Mouse (Mus musculus) intestine, embryonic 15.5 days (tissue): ENCODE data around the gene Slc3a2. TPM values are rescaled to one million over a fixed set of nuclear protein-coding genes. Genes with fewer than 3 reads are reported as not detected.

Source experiments
- ATAC-seq: fragments of 200-750 bp; cut with Nextera tagmentation; 2 replicates; pipeline ENCODE4 v1.8.0; 2017; ENCODE audit warnings: moderate TSS enrichment, moderate library complexity
- H3K27ac ChIP-seq: fragments of 300-500 bp; sonication (generic); 2 replicates; pipeline ENCODE4 v1.5.1; 2015; ENCODE audit warnings: mild to moderate bottlenecking, inconsistent platforms
- H3K27me3 ChIP-seq: fragments of 300-500 bp; sonication (generic); replicated peaks from 2 replicates; pipeline ENCODE4 v1.6.1; 2015; ENCODE audit warnings: inconsistent platforms
- H3K36me3 ChIP-seq: fragments of 300-500 bp; sonication (generic); 2 replicates; pipeline ENCODE4 v1.6.1; 2015; ENCODE audit warnings: inconsistent platforms
- H3K4me1 ChIP-seq: fragments of 300-500 bp; sonication (generic); replicated peaks from 2 replicates; pipeline ENCODE4 v1.6.1; 2015; ENCODE audit warnings: inconsistent platforms
- H3K4me2 ChIP-seq: fragments of 300-500 bp; sonication (generic); replicated peaks from 2 replicates; pipeline ENCODE4 v1.6.1; 2015; ENCODE audit warnings: mild to moderate bottlenecking, inconsistent platforms
- H3K4me3 ChIP-seq: fragments of 300-500 bp; sonication (generic); replicated peaks from 2 replicates; pipeline ENCODE4 v1.5.1; 2015; ENCODE audit warnings: inconsistent platforms
- H3K9ac ChIP-seq: fragments of 300-500 bp; sonication (generic); 2 replicates; pipeline ENCODE4 v1.6.1; 2015; ENCODE audit warnings: inconsistent platforms
- H3K9me3 ChIP-seq: fragments of 300-500 bp; sonication (generic); 2 replicates; pipeline ENCODE4 v1.6.1; 2016; ENCODE audit warnings: inconsistent platforms
- WGBS: fragments of 180-500 bp; shearing (Covaris S2); methylation state at CpG from one replicate; pipeline ENCODE4 v1.1.7; 2015; 5-methylcytosine and 5-hydroxymethylcytosine counted together
- polyA plus RNA-seq: library from polyadenylated mRNA; unstranded; fragments of >200 nt; fragmentation: Nextera tagmentation; extraction: Ambion mirVana; gene quantifications from 2 replicates; pipeline ENCODE4 v1.2.1, GENCODE M21; 2015

The Slc3a2 gene
- polyA plus RNA-seq, 1 experiment from 2014 or later: 163 TPM

GRCm38 (mm10) chr19:8713997-8714652, 9.0 kb downstream of the Slc3a2 start:
- peak overlapping the region; percentile 84 for H3K4me3 ChIP-seq
- H3K9me3 ChIP-seq: no peaks in the 10 kb centered on the region
- peaks cover 31% of the 10 kb centered on the region for H3K4me1 ChIP-seq
- H3K27ac ChIP-seq: peak overlapping the region; percentile 95
- peaks cover 13% of the 10 kb centered on the region for H3K36me3 ChIP-seq
- H3K4me2 ChIP-seq: peak overlapping the region; percentile 77
- peak overlapping the region; percentile 92 for H3K9ac ChIP-seq
- H3K27me3 ChIP-seq: no peaks in the 10 kb centered on the region
- ATAC-seq: peak; percentile 21
- 7% methylated on average over 13 of the region's 13 CpGs for WGBS

GRCm38 (mm10) chr19:8713306-8713996, 9.7 kb downstream of the Slc3a2 start:
- H3K9me3 ChIP-seq: no peaks in the 10 kb centered on the region
- H3K4me2 ChIP-seq: peak overlapping the region; percentile 77
- 0% methylated on average over 51 of the region's 51 CpGs for WGBS
- peak; percentile 93 for ATAC-seq
- H3K27ac ChIP-seq: peak overlapping the region; percentile 95
- peak overlapping the region; percentile 84 for H3K4me3 ChIP-seq
- peaks cover 20% of the 10 kb centered on the region for H3K36me3 ChIP-seq
- peak overlapping the region; percentile 92 for H3K9ac ChIP-seq
- H3K27me3 ChIP-seq: no peaks in the 10 kb centered on the region
- H3K4me1 ChIP-seq: peaks cover 31% of the 10 kb centered on the region

- H3K4me1 ChIP-seq: peaks cover 31% of the 10 kb centered on the region
- H3K36me3 ChIP-seq: peaks cover 25% of the 10 kb centered on the region
- H3K27me3 ChIP-seq: no peaks in the 10 kb centered on the region
- peak overlapping the region; percentile 95 for H3K27ac ChIP-seq
- peak; percentile 68 for ATAC-seq
- H3K4me2 ChIP-seq: peak overlapping the region; percentile 77
- peak overlapping the region; percentile 84 for H3K4me3 ChIP-seq
- under 1% methylated on average over 13 of the region's 13 CpGs for WGBS
- H3K9me3 ChIP-seq: no peaks in the 10 kb centered on the region
- H3K9ac ChIP-seq: peak overlapping the region; percentile 92
These were observed 10.3 kb downstream of the Slc3a2 start for GRCm38 (mm10) chr19:8712870-8713305.

- Histone ChIP-seq H3K4me2 (peak overlapping the region; percentile 77), H3K9me3 (no peaks in the 10 kb centered on the region), H3K4me1 (peaks cover 31% of the 10 kb centered on the region), H3K4me3 (peak overlapping the region; percentile 84), H3K9ac (peak overlapping the region; percentile 92), H3K36me3 (peaks cover 29% of the 10 kb centered on the region), H3K27me3 (no peaks in the 10 kb centered on the region), H3K27ac (peak overlapping the region; percentile 95)
- no peak for ATAC-seq
- 49% methylated on average over 10 of the region's 10 CpGs for WGBS
These were observed 11.0 kb downstream of the Slc3a2 start for GRCm38 (mm10) chr19:8711949-8712869.

- H3K27ac ChIP-seq: no peak overlapping the region
- WGBS: 61% methylated on average over 4 of the region's 4 CpGs
- H3K27me3 ChIP-seq: no peaks in the 10 kb centered on the region
- H3K4me3 ChIP-seq: peak overlapping the region; percentile 84; the same call in 1 of the 2 replicates
- H3K36me3 ChIP-seq: peaks cover 35% of the 10 kb centered on the region
- ATAC-seq: no peak
- H3K4me1 ChIP-seq: peaks cover 31% of the 10 kb centered on the region
- no peaks in the 10 kb centered on the region for H3K9me3 ChIP-seq
- no peak overlapping the region for H3K9ac ChIP-seq
- H3K4me2 ChIP-seq: peak overlapping the region; percentile 77
These were observed 11.7 kb downstream of the Slc3a2 start for GRCm38 (mm10) chr19:8711506-8711905.

GRCm38 (mm10) chr19:8710057-8710456, 13.1 kb downstream of the Slc3a2 start:
- Histone ChIP-seq H3K4me3 (no peak overlapping the region), H3K4me1 (peaks cover 31% of the 10 kb centered on the region), H3K4me2 (peak overlapping the region; percentile 77; the same call in 1 of the 2 replicates), H3K9me3 (no peaks in the 10 kb centered on the region), H3K36me3 (peaks cover 35% of the 10 kb centered on the region), H3K27ac (no peak overlapping the region), H3K9ac (no peak overlapping the region), H3K27me3 (no peaks in the 10 kb centered on the region)
- no peak for ATAC-seq
- 86% methylated on average over 2 of the region's 2 CpGs for WGBS

- 91% methylated on average over 8 of the region's 8 CpGs for WGBS
- H3K27ac ChIP-seq: no peak overlapping the region
- no peak overlapping the region for H3K4me2 ChIP-seq
- no peak overlapping the region for H3K9ac ChIP-seq
- no peak for ATAC-seq
- H3K36me3 ChIP-seq: peaks cover 35% of the 10 kb centered on the region
- H3K9me3 ChIP-seq: no peaks in the 10 kb centered on the region
- no peak overlapping the region for H3K4me3 ChIP-seq
- H3K27me3 ChIP-seq: no peaks in the 10 kb centered on the region
- peaks cover 29% of the 10 kb centered on the region for H3K4me1 ChIP-seq
These were observed 14.2 kb downstream of the Slc3a2 start for GRCm38 (mm10) chr19:8708954-8709353.

GRCm38 (mm10) chr19:8706930-8707329, 16.2 kb downstream of the Slc3a2 start:
- peaks cover 35% of the 10 kb centered on the region for H3K36me3 ChIP-seq
- H3K4me2 ChIP-seq: no peak overlapping the region
- no peak overlapping the region for H3K27ac ChIP-seq
- H3K27me3 ChIP-seq: no peaks in the 10 kb centered on the region
- 90% methylated on average over 7 of the region's 7 CpGs for WGBS
- ATAC-seq: no peak; the same call in 1 of the 2 replicates
- H3K9me3 ChIP-seq: no peaks in the 10 kb centered on the region
- no peak overlapping the region for H3K9ac ChIP-seq
- H3K4me1 ChIP-seq: peaks cover 23% of the 10 kb centered on the region
- H3K4me3 ChIP-seq: no peak overlapping the region

GRCm38 (mm10) chr19:8706132-8706667, 17.0 kb downstream of the Slc3a2 start:
- WGBS: 76% methylated on average over 7 of the region's 7 CpGs
- H3K36me3 ChIP-seq: peaks cover 32% of the 10 kb centered on the region
- H3K4me1 ChIP-seq: peaks cover 17% of the 10 kb centered on the region
- H3K27ac ChIP-seq: no peak overlapping the region
- H3K4me3 ChIP-seq: no peak overlapping the region
- H3K4me2 ChIP-seq: no peak overlapping the region
- ATAC-seq: no peak
- no peaks in the 10 kb centered on the region for H3K27me3 ChIP-seq
- no peaks in the 10 kb centered on the region for H3K9me3 ChIP-seq
- no peak overlapping the region for H3K9ac ChIP-seq

- Histone ChIP-seq H3K4me2 (no peak overlapping the region), H3K4me1 (peaks cover 8% of the 10 kb centered on the region; the same call in 1 of the 2 replicates), H3K9ac (no peak overlapping the region), H3K9me3 (no peaks in the 10 kb centered on the region), H3K27ac (no peak overlapping the region), H3K27me3 (no peaks in the 10 kb centered on the region), H3K4me3 (no peak overlapping the region), H3K36me3 (peaks cover 32% of the 10 kb centered on the region)
- whole genome bisulfite sequencing: 72% methylated on average over 6 of the region's 6 CpGs
- no peak for ATAC-seq
These were observed 18.0 kb downstream of the Slc3a2 start for GRCm38 (mm10) chr19:8705026-8705708.

GRCm38 (mm10) chr19:8703571-8703970, 19.6 kb downstream of the Slc3a2 start:
- Histone ChIP-seq H3K4me2 (no peak overlapping the region), H3K4me3 (no peak overlapping the region), H3K27ac (no peak overlapping the region), H3K9me3 (no peaks in the 10 kb centered on the region), H3K27me3 (no peaks in the 10 kb centered on the region), H3K4me1 (no peaks in the 10 kb centered on the region), H3K36me3 (peaks cover 16% of the 10 kb centered on the region), H3K9ac (no peak overlapping the region)
- ATAC-seq: no peak
- 55% methylated on average over 3 of the region's 4 CpGs for WGBS
